Mouse (Mus musculus): Measurements from ENCODE around the gene Txndc15.
"Not testable (repeated sequence)": the region's sequence is repeated elsewhere in the genome, so short reads cannot be mapped to it uniquely, and the experiment has no call there.

Txndc15 gene

DNA sequence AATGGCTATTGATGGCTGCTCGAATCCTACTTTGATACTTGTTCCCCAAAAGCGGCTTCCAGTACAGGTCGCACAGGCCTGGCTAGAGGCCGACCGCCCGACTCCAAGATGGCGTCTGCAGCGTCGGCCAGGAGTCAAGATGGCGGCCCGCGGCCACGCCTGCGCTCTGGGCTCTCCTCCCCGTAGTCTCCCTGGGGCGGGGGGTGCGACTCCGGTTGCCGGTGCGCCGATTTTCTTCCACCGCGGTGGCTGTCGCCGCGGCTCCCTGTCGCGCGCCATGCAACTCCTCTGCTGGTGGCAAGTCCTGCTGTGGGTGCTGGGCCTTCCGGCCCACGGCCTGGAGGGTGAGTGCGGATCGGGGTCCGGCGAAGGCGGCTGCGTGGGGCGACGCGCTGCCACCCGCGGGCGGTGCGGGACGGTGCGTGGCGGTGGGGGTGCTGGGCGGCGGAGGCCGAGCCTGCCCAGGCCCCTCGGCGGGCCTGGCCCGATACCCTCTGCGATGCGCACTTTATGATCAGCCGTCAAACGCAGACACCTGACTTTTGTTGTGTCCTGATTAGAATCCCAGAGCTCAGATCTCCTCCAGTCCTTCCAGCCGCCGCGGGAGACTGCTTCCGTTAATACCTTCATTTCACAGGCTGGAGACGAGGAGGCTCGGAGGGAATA is at the start of gene Txndc15:
Txndc15 (plus strand) TSS at position 150 of the 666 bp plus-strand sequence.
- DNase-seq (ENCODE audit: low read depth, low spot score) = peak; percentile 90

DNA sequence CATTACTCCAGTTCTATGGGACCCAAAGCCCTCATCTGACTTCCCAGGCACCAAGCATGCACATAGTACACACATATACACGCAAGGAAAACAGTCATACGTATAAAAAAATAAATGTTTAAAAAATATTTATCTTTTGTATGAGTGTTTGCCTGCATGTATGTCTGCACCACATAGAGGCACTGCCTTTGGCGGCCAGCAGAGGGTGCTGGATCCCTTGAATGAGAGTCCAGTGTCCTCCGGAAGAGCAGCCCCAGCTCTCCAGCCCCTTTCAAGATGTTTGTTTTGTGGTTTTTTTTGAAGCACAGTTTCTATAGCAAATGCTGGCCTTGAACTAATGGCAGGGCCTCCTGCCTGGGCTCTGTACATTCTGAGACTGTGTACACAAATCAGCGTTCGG is 45.9 kb upstream of the Txndc15 start:
- DNase-seq (ENCODE audit: low read depth, low spot score) = peak; percentile 59

DNA sequence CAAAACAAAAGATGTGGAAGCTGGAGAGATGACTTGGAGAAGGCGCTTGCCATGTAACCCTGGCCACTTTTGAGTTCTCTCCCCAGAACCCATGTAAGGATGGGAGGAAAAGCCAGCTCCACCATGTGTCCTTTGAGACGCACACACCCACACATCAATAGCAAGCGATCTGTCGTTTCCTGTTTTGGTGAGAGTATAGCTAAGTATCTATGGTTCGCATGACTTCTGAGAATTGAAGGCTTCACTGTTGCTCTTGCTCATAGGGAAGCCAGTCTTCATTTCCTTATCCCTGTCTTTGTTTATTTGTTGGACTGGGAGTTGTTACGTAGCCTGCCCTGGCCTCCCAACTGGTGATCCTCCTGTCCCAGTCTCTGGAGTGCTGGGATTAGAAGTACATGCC is 41.7 kb upstream of the Txndc15 start:
- no peak for DNase-seq (ENCODE audit: low read depth, low spot score)

DNA sequence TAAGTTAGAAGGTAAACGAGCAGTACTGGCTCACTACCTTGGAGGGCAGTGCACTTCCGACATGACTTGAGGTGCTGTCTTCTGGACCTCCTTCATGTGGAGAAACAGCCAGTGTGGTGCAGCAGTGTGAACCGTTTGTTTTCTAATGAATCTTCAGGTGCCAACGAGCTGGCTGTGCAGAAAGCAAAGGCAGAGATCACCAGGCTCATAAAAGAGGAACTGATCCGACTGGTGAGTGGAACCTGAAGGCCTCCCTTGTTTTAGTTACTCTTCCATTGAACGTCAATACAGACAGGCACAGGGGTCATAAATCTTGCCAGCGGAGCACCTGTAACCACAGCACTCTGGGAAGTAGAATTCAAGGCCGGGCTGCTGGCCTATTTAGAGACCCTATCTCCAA is 37.1 kb upstream of the Txndc15 start:
- DNase-seq (ENCODE audit: low read depth, low spot score) = peak; percentile 88

DNA sequence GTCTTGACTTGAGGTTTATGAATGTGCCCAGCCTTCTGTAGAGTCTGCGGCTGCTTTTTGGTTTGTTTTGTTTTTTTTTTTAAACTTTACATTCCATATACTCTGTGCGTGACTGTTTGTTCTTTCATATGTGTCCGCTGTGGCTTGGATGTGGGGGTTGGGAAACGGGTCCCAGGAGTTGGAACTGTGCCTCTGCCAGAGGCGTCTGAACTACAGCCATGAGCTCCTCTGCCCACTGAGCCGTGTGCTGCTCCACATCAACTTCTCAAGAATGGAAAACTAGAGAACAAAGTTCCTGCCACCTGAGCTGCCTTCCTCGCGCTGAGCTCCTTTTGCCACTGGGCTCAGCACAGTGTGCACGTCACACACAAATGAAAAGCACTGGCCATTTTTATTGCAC is 32.2 kb upstream of the Txndc15 start:
- no peak for DNase-seq (ENCODE audit: low read depth, low spot score)

DNA sequence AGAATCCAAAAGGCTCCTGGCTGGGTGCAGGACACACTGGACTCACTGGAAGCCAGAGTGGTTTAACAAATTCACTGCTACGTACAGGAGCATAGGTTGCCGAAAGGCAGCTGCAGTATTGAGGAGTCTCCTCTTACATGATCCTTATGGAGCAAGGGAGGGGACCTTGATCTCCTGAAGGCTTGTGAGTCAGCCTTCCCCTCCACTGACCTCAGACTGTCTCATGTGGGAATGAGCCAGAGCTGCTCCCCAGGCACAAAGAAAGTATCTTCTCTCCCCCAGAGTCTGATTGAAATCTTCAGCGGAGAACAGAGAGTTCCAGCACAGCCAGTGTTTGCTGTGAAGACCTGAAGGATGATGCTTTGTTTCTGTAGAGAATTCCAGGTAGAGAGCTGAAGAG is 30.9 kb upstream of the Txndc15 start:
- DNase-seq (ENCODE audit: low read depth, low spot score) = no peak

DNA sequence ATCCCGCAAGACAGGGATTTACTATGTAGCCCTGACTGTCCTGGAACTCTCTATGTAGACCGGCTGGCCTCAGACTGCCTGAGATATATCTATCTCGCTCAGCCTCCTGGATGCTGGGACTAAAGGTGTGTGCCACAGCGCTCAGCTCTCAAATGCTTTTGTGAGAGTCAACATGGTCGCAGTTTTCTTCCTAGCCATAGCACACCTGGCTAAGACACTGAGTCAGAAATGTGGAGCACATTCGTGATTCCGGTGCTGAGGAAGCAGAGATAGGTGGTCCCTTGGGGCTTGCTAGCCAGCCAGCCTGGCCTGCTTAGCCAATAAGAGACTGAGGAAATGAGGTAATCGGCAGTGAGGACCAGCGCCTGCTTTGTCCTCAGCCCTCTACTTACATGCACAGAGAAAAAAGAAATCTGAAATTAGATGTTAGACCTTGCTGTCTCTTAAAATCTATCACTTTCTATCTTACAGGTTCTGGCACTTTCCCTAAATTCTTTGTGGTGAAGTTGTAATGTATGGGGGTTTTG is 28.3 kb upstream of the Txndc15 start:
- DNase-seq (ENCODE audit: low read depth, low spot score) = peak; percentile 64

DNA sequence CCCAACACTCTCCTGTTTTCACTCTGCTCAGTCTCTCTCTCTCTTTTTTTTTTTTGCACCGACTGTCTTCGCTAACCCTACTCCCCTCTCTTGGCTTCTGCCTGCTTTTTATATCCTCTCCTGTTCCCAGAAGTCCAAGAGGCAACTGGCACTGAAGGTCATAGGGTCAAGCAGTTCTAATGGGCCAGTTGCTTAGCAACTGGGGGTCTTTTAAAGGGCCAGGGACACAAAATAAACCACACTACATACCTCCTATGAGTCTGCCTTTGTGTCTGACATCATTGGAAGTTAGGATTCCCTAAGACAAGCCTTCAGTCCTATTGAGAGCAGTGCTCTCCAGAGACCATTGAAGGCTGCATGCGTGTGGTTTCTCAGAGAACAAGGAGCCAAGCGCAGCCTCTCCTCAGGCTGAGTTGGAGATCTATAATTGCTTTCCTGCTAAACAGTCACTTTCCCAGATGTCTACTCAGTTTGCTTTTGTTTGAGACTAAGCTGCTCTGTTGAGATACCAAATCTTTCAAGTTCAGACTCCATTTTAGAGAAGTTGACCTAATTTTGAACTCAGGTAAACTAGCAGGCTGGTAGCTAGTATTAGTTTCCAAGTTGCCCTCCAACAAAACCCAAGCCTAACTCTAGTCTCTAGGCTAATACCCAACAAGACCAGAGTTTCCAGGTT is 26.4 kb upstream of the Txndc15 start:
- DNase-seq (ENCODE audit: low read depth, low spot score) = no peak

DNA sequence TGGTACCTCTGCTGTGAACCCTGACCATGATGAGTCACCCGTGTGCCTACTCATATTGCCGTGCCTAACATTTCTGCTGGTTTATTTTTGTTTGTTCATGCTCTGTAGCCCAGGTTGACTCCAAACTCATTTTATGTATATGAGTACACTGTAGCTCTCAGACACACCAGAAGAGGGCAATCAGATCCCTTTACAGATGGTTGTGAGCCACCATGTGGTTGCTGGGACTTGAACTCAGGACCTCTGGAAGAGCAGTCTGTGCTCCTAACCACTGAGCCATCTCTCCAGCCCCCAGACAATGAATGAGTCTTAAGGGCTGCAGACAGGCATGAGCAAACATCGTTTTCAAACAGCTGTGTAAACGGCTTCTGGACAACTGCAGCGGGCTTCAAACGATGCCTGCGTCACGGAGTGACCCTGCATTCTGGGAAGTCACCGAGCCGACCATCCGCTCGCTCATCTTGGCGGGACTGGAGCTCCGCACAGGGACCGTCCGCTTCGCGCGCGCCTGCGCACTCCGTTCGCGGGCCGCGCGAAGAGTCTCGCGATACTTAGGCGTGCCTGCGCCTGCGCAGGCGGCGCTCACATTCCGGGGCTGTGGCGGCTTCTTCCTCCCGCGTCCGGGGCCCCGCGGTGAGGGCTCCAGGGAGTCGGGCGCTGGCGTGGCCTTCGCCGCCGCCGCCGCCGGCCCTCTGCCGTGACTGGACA is 21.8 kb upstream of the Txndc15 start, which contains the start of gene B230219D22Rik:
B230219D22Rik (plus strand) TSS at position 590 of the 708 bp plus-strand sequence.
- DNase-seq (ENCODE audit: low read depth, low spot score) = peak; percentile 97

DNA sequence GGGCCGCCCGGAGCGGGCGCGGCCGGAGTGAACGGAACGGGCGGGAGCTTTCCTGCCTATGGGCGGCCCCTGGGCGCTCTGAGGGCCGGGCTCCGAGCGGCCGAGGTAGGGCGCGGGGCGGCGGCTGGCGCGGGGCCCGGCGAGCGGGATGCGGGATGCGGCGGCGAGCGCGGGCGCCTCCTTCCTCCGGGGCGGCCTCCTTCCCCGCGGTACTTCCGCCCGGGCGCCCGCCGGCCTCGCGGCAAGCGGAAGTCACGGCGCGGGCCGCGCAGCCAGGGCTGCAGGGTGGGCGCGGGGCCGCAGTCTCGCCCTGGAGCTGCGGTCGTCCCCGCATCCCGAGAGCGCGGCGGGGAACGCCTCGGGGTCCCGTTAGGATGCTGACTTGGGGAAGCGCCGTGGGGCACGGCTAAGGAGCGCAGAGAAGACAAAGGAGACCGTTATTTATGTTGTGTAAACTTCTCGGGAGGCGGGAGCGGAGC is 21.2 kb upstream of the Txndc15 start:
- peak; percentile 67 for DNase-seq (ENCODE audit: low read depth, low spot score)

DNA sequence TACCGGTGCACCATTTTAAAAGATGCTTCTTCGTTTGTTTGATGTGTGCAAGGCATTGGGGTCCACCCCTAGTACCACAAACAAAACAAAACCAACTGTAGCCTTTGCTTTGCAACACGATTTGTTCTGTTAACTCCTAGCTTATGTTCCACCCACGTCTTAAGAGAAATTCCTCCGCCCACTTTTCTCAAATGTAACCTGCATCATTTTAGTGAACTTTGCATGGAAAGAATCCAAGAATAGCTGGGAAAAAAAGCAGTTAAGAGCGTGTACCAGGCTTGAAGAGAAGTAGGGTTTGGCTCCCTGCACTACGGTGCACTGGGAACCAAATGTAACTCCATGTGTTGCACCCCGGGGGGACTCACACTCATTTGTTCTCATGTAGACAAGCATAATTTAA is 20.3 kb upstream of the Txndc15 start:
- no peak for DNase-seq (ENCODE audit: low read depth, low spot score)

DNA sequence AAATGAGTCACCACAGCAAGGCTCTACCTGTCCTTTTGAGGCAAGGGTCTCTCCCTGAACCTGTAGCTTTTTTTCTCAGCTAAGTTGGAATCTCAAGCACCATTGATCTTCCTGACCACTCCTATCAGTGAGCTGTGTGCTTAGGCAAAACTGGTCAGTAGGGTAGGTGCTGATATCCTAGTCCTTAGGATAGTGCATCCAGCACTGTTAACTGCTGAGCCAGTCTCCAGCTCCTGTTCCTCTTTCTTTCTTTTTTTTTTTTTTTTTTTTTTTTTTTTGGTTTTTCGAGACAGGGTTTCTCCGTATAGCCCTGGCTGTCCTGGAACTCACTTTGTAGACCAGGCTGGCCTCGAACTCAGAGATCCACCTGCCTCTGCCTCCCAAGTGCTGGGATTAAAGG is 18.5 kb upstream of the Txndc15 start:
- not testable (repeated sequence) for DNase-seq (ENCODE audit: low read depth, low spot score)

DNA sequence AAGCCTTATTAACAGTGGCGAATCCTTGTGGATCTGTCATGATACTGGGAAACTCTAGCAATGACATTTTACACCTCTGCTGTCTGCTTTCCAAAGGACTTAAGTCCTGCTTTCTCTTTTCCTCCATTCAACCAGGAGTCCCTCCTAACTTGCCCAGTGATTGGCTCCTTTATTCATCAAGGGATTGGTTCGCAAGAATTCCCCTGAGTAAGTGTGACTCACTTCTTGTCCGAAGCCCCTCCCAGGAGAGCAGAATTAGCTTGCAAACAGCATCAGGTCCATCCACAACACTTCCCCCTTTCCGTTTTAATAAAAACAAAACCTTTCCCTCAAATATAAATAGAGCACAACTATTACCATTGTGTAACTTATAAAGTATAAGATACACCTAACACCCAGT is 10.1 kb upstream of the Txndc15 start:
- DNase-seq (ENCODE audit: low read depth, low spot score) = no peak

DNA sequence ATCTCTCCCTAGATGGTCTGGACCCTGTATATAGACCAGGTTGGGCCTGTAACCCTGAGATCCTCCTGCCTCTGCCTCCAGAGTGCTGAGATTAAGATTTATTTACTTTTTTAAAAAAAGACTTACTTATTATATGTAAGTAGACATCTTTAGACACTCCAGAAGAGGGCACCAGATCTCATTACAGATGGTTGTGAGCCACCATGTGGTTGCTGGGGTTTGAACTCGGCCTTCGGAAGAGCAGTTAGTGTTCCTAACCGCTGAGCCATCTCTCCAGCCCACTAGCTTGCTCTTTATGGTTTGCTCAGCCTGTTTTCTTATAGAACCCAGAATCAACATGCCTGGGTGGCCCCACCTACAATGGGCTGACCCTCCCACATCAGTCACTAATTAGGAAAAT is 1.6 kb upstream of the Txndc15 start:
- DNase-seq (ENCODE audit: low read depth, low spot score) = peak; percentile 49

DNA sequence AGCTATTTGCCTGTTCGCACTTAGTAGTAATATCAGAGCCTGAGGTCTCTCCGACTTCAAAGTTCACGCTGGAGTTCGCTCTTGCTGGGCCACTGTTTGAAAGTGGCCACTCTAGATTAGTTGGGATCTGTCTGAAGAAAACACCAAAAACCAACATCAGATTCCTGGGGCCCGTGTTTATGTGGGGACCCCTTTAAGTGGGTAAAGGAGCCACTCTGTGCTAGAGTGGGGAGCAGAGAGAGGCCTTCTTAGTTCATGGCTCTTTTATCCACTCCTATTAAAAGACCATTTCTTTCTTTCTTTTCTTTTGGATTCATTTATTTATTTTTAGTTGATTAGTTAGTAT is 690 bp downstream of the Txndc15 start:
- peak; percentile 66 for DNase-seq (ENCODE audit: low read depth, low spot score)

DNA sequence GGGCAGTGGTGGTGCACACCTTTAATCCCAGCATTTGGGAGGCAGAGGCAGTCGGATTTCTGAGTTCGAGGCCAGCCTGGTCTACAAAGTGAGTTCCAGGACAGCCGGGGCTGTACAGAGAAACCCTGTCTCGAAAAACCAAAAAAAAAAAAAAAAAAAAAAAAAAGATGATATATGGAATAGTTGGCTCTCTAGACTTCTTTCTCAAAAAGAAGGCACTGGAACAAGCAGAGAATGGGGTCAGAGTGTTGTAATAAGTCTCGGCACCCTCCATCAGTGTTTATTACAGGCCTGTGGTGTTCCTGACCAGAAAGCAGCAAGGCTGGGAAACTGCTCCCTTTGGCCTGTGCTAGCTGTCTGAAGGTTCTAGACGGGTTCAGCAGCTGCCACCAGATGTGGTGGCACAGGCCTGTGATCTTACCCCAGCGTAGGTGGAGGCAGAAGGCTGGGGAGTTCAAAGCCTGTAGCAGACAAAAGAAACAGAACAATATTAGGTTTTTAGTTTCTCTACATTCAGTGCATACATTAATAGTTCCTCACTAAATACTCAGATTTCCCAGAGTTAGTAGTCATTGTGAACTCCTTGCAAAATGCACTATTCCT is 1.6 kb downstream of the Txndc15 start:
- peak; percentile 26 for DNase-seq (ENCODE audit: low read depth, low spot score)

DNA sequence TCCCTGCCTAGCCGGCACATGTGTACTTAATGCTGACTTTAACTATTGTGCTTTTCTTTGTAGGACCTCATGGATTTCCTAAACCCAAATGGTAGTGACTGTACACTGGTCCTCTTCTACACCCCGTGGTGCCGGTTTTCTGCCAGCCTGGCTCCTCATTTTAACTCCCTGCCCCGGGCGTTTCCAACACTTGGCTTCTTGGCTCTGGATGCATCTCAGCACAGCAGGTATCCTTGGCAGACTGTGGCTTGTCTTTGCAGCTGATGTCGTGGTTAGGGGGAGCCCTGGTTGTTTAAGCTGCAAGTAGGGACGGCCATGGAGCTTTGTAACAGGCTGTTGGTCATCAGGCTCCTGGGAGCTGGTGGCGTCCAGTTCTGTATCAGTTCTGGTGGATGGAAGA is 7.1 kb downstream of the Txndc15 start:
- no peak for DNase-seq (ENCODE audit: low read depth, low spot score)

DNA sequence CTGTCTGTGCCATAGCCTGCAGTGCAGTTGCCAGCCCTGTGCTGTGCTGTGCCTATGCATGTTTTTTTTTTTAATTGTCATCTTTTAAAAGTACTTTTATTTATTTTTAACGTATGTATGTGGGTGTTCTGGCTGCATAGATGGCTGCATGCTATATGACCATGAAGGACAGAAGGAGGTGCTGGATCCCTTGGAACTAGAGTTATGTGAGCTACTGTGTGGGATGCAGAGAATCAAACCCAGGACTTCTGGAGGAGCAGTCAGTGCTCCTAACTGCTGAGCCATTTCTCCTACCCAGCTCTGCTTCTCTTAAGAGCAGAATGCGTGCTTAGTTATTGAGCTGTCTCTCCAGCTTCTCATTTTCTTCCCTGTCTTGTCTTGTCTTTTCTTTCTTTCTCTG is 7.5 kb downstream of the Txndc15 start:
- DNase-seq (ENCODE audit: low read depth, low spot score) = no peak

DNA sequence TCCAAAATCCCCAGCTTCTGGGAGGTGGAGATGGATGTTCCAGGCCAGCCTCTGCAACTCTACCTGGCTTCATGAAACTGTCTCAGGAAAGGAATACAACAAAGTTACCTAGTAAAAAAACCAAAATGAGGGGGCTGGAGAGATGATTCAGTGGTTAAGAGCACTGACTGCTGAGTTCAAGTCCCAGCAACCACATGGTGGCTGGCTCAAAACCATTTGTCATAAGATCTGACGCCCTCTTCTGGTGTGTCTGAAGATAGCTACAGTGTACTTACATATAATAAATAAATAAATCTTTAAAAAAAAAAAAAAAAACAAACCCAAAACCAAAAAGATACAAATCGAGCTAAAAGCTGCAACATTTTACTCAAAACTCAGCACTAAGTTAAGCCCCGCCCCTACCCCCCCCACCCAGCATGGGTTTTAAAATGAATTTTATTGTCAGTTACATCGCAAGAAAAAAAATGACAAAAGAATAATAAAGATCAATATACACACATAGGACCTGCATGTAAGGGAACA is 12.2 kb downstream of the Txndc15 start:
- no peak for DNase-seq (ENCODE audit: low read depth, low spot score)

DNA sequence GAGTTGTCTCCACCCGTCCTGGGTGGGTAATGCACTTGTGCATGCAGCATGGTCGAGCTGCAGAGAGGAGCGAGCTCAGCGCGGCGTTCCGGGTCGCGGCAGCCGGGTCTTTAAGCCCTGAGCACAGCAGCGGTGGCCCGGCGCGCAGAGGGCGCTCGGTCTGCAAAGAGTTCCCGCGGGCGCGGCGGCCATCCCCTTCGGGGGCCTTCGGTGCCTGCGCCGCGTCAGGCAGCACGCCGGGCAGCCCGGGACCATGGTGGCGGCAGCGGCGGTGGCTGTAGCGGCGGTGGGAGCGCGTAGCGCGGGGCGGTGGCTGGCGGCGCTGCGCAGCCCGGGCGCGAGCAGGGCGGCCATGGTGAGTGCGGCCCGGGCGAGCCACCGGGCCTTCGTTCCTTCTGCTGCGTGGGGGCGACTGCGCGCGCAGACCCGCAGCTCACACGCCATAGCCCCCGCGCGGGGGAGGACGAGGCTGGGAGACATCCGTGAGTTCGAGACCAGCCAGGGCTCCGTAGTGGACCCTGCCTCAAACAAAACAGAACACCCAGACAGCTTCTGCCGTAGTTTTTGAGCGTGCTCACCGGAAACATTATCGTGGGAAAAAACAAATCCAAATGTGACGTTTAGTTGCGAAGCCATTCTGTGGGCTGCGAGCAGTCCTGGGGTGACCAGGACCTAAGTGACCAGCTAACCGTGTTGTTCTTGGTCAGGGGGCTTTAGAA is 12.8 kb downstream of the Txndc15 start, which contains the start of gene Pcbd2:
Pcbd2 (plus strand) TSS at position 249 of the 719 bp plus-strand sequence.
- DNase-seq (ENCODE audit: low read depth, low spot score) = peak; percentile 93

DNA sequence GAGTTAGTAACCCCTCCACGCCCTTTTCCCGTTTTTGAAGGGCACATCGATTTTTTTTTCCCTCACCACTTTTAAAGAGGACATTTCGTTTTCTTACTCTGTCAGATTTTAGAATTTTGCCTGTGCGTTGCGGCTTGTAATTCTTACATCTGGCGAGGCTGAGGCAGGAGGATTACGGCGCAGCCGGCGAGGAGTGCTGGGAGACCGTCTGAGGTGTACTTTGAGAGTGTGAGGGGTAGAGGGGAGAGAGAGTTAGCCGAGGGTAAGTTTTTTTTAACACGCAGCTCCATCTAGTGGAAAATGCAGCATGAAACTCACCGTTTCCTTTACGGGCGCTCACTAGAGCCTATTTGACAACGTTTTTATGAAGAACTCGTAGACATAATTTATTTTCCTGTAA is 13.4 kb downstream of the Txndc15 start:
- peak; percentile 89 for DNase-seq (ENCODE audit: low read depth, low spot score)

Measured in A20 (cell line).